Mouse (Mus musculus) mesoderm, embryonic 11.5 days (tissue): ENCODE data around the gene Slc27a5.

Experiments used
- DNase-seq: peaks from one replicate; pipeline ENCODE4 v3.0.0-alpha.2; 2012; ENCODE audit warnings: low read depth, low spot score

The Slc27a5 gene

GRCm38 (mm10) chr7:12998053-12998452, at the start of gene Slc27a5:
TSS of gene Slc27a5 (minus strand) at chr7:12998192.
- no peak for DNase-seq

- peak; percentile 77 for DNase-seq
These were observed 48.1 kb upstream of the Slc27a5 start for GRCm38 (mm10) chr7:13046084-13046483.

GRCm38 (mm10) chr7:13044254-13044625, 46.2 kb upstream of the Slc27a5 start:
- no peak for DNase-seq

GRCm38 (mm10) chr7:13043445-13044253, 45.7 kb upstream of the Slc27a5 start:
- no peak for DNase-seq

- no peak for DNase-seq
These were observed 45.1 kb upstream of the Slc27a5 start for GRCm38 (mm10) chr7:13043120-13043444.

- no peak for DNase-seq
These were observed 44.5 kb upstream of the Slc27a5 start for GRCm38 (mm10) chr7:13042511-13042910.

GRCm38 (mm10) chr7:13041256-13041655, 43.3 kb upstream of the Slc27a5 start:
- no peak for DNase-seq

- no peak for DNase-seq
These were observed 41.2 kb upstream of the Slc27a5 start for GRCm38 (mm10) chr7:13039181-13039580.

- no peak for DNase-seq
These were observed 40.7 kb upstream of the Slc27a5 start for GRCm38 (mm10) chr7:13038621-13039169.

- peak; percentile 99 for DNase-seq
These were observed 40.0 kb upstream of the Slc27a5 start, which contains the start of gene Ube2m for GRCm38 (mm10) chr7:13037901-13038555. TSS of gene Ube2m (minus strand) at chr7:13038275.

GRCm38 (mm10) chr7:13037366-13037765, 39.4 kb upstream of the Slc27a5 start:
- DNase-seq, result no peak

GRCm38 (mm10) chr7:13036806-13037205, 38.8 kb upstream of the Slc27a5 start:
- DNase-seq, result no peak

- no peak for DNase-seq
These were observed 37.3 kb upstream of the Slc27a5 start for GRCm38 (mm10) chr7:13035211-13035855.

- DNase-seq, result peak; percentile 98
These were observed 36.4 kb upstream of the Slc27a5 start, which contains the start of gene Chmp2a for GRCm38 (mm10) chr7:13034148-13034977. TSS of gene Chmp2a (minus strand) at chr7:13034807.

GRCm38 (mm10) chr7:13033451-13034147, 35.6 kb upstream of the Slc27a5 start:
- no peak for DNase-seq

GRCm38 (mm10) chr7:13032541-13032940, 34.5 kb upstream of the Slc27a5 start:
- DNase-seq, result no peak

GRCm38 (mm10) chr7:13031983-13032382, 34.0 kb upstream of the Slc27a5 start:
- no peak for DNase-seq

GRCm38 (mm10) chr7:13031069-13031468, 33.1 kb upstream of the Slc27a5 start:
- no peak for DNase-seq

GRCm38 (mm10) chr7:13028986-13029385, 31.0 kb upstream of the Slc27a5 start:
- DNase-seq, result no peak

- no peak for DNase-seq
These were observed 27.6 kb upstream of the Slc27a5 start for GRCm38 (mm10) chr7:13025511-13026112.
